Mouse (Mus musculus): ENCODE measurements around the gene Ogn. TPM values are rescaled to one million over a fixed set of nuclear protein-coding genes. Genes with fewer than 3 reads are reported as not detected.
A peak's percentile ranks its signal among the peaks of the same experiment; 100 is the strongest.

Gene Ogn
- polyA plus RNA-seq, 1 experiment from 2014 or later: 3.8 TPM

- Histone ChIP-seq H3K4me3 (peak overlapping the region; percentile 85), H3K4me2 (peak overlapping the region; percentile 84), H3K36me3 (ENCODE audit: poor library complexity, severe bottlenecking) (peaks cover 4% of the 10 kb centered on the region), H3K4me1 (peaks cover 20% of the 10 kb centered on the region), H3K9ac (peak overlapping the region; percentile 72), H3K27me3 (no peaks in the 10 kb centered on the region), H3K9me3 (replicated peaks) (no peaks in the 10 kb centered on the region), H3K27ac (no peak overlapping the region)
- ATAC-seq: no peak
- under 1% methylated on average over 4 of the region's 4 CpGs for WGBS
Observed at GRCm38 (mm10) chr13:49651781-49652351, 44.0 kb downstream of the Ogn start.

- ATAC-seq: peak; percentile 99
- H3K9ac ChIP-seq: peak within 1 kb of the TSS; percentile 72
- no peaks in the 10 kb centered on the region for H3K9me3 ChIP-seq (replicated peaks)
- H3K36me3 ChIP-seq (ENCODE audit: poor library complexity, severe bottlenecking): peaks cover 8% of the 10 kb centered on the region
- H3K4me2 ChIP-seq: peak within 1 kb of the TSS; percentile 84
- H3K4me1 ChIP-seq: peaks cover 20% of the 10 kb centered on the region
- under 1% methylated on average over 61 of the region's 68 CpGs for WGBS
- peak within 1 kb of the TSS; percentile 25; the same call in 1 of the 2 replicates for H3K27ac ChIP-seq
- H3K4me3 ChIP-seq: peak within 1 kb of the TSS; percentile 85
- no peaks in the 10 kb centered on the region for H3K27me3 ChIP-seq
Observed at GRCm38 (mm10) chr13:49652481-49653179, 44.8 kb downstream of the Ogn start, which contains the start of the genes Cenpp and Nol8. Cenpp (minus strand) TSS chr13:49652785. Nol8 (plus strand) TSS chr13:49653078.

DNA sequence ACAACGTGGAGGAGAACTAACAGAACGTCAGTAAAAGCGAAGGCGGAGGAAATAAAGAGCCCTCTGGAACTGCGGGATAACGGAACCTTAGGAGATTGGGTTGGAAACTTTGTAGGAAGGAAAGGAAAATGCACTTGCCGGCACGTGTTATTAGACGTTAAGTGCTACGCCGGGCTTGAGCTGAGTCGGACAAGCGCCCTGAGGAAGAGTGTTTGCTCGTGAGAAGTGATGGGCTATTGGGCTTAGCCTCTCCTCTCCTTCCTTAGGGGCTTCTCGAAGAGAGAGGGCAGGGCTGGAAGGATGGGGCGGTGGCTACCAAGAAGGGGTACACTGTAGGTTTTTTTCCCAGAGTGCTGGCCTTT lies 45.3 kb downstream of the Ogn start:
- H3K4me3 ChIP-seq: peak overlapping the region; percentile 85
- H3K4me2 ChIP-seq: peak overlapping the region; percentile 68
- peaks cover 20% of the 10 kb centered on the region for H3K4me1 ChIP-seq
- no peaks in the 10 kb centered on the region for H3K9me3 ChIP-seq (replicated peaks)
- peak overlapping the region; percentile 72 for H3K9ac ChIP-seq
- peak; percentile 77 for ATAC-seq
- H3K36me3 ChIP-seq (ENCODE audit: poor library complexity, severe bottlenecking): peaks cover 8% of the 10 kb centered on the region
- H3K27ac ChIP-seq: peak overlapping the region; percentile 25; the same call in 1 of the 2 replicates
- WGBS: 0% methylated on average over 16 of the region's 16 CpGs
- H3K27me3 ChIP-seq: no peaks in the 10 kb centered on the region

Other genes starting within 250 kb of the Ogn start
- gene Ippk, start 186.8 kb upstream of the Ogn start, polyA plus RNA-seq (2015; fragmentation: Nextera tagmentation; extraction: Ambion mirVana): 14.1 and 16.1 TPM in 2 replicates
- 1.2 and 1.3 TPM in 2 replicates for gene Tes3-ps, start 114.7 kb upstream of the Ogn start, polyA plus RNA-seq (2015; fragmentation: Nextera tagmentation; extraction: Ambion mirVana)
- gene Ecm2, start 103.2 kb upstream of the Ogn start, polyA plus RNA-seq (2015; fragmentation: Nextera tagmentation; extraction: Ambion mirVana): 0.96 and 1.3 TPM in 2 replicates
- gene Aspn, start 63.6 kb upstream of the Ogn start, polyA plus RNA-seq (2015; fragmentation: Nextera tagmentation; extraction: Ambion mirVana): 0.18 and 1.00 TPM in 2 replicates
- gene Omd, start 25.6 kb upstream of the Ogn start, polyA plus RNA-seq (2015; fragmentation: Nextera tagmentation; extraction: Ambion mirVana): 0.68 and 0.76 TPM in 2 replicates
- 25.7 and 26.8 TPM in 2 replicates for gene Cenpp, start 44.7 kb downstream of the Ogn start, polyA plus RNA-seq (2015; fragmentation: Nextera tagmentation; extraction: Ambion mirVana)
- gene Nol8, start 45.0 kb downstream of the Ogn start, polyA plus RNA-seq (2015; fragmentation: Nextera tagmentation; extraction: Ambion mirVana): 24.8 and 28.5 TPM in 2 replicates
- 59.9 and 72.4 TPM in 2 replicates for gene Iars, start 74.1 kb downstream of the Ogn start, polyA plus RNA-seq (2015; fragmentation: Nextera tagmentation; extraction: Ambion mirVana)
- not detected in 2 replicates for gene Gm30302, start 191.0 kb downstream of the Ogn start, polyA plus RNA-seq (2015; fragmentation: Nextera tagmentation; extraction: Ambion mirVana)